Mouse (Mus musculus) limb, embryonic 14.5 days (tissue): ENCODE data around the gene Gm21887. TPM values are rescaled to one million over a fixed set of nuclear protein-coding genes. Genes with fewer than 3 reads are reported as not detected.
"Not testable (repeated sequence)": the region's sequence is repeated elsewhere in the genome, so short reads cannot be mapped to it uniquely, and the experiment has no call there.

Experiments used
- ATAC-seq: fragments of 200-750 bp; cut with Nextera tagmentation; 2 replicates; pipeline ENCODE4 v1.8.0; 2017; ENCODE audit warnings: low read depth, moderate number of reproducible peaks, moderate TSS enrichment; ENCODE audit not compliant: low FRiP score
- DNase-seq: peaks from one replicate; pipeline ENCODE4 v3.0.0-alpha.2; 2015; ENCODE audit warnings: low spot score
- H3K27ac ChIP-seq: fragments of 300-500 bp; sonication (generic); replicated peaks from 2 replicates; pipeline ENCODE4 v1.5.1; 2014; ENCODE audit warnings: low read depth, mild to moderate bottlenecking, low read length, moderate library complexity, mixed read lengths
- H3K27me3 ChIP-seq: fragments of 300-500 bp; sonication (generic); 2 replicates; pipeline ENCODE4 v1.6.1; 2014; ENCODE audit warnings: low read length, mixed read lengths; ENCODE audit not compliant: control insufficient read depth, insufficient read depth
- H3K36me3 ChIP-seq: fragments of 300-500 bp; sonication (generic); 2 replicates; pipeline ENCODE4 v1.6.1; 2014; ENCODE audit warnings: mild to moderate bottlenecking, low read length, moderate library complexity, mixed read lengths; ENCODE audit not compliant: control insufficient read depth, insufficient read depth
- H3K4me1 ChIP-seq: fragments of 300-500 bp; sonication (generic); 2 replicates; pipeline ENCODE4 v1.6.1; 2014; ENCODE audit warnings: antibody characterized with exemption, low read length, mixed read lengths; ENCODE audit not compliant: control insufficient read depth, insufficient read depth
- H3K4me2 ChIP-seq: fragments of 300-500 bp; sonication (generic); replicated peaks from 2 replicates; pipeline ENCODE4 v1.6.1; 2014; ENCODE audit warnings: low read depth, mild to moderate bottlenecking, low read length, moderate library complexity; ENCODE audit not compliant: severe bottlenecking
- H3K4me3 ChIP-seq: fragments of 300-500 bp; sonication (generic); replicated peaks from 2 replicates; pipeline ENCODE4 v1.5.1; 2014; ENCODE audit warnings: low read length
- H3K9ac ChIP-seq: fragments of 300-500 bp; sonication (generic); 2 replicates; pipeline ENCODE4 v1.6.1; 2014; ENCODE audit warnings: mild to moderate bottlenecking, low read depth, low read length, moderate library complexity; ENCODE audit not compliant: severe bottlenecking
- H3K9me3 ChIP-seq: fragments of 300-500 bp; sonication (generic); 2 replicates; pipeline ENCODE4 v1.6.1; 2016; ENCODE audit warnings: low read length; ENCODE audit not compliant: control insufficient read depth
- WGBS: fragments of 180-500 bp; shearing (Covaris S2); extraction: QIAGEN DNeasy Blood & Tissue Kit; methylation state at CpG from one replicate; pipeline ENCODE4 v1.1.7; 2014; 5-methylcytosine and 5-hydroxymethylcytosine counted together
- polyA plus RNA-seq, 2 experiments: library from polyadenylated mRNA; depleted of rRNA in 1 of 2; stranded (reverse) in 1 of 2; unstranded in 1 of 2; fragments of >200 nt; fragmentation: Nextera tagmentation in 1 of 2; extraction: Ambion mirVana in 1 of 2; gene quantifications; 2 replicates each; pipeline versions ENCODE4 v1.2.1 to v1.2.3; 2012 to 2014

The Gm21887 gene
- polyA plus RNA-seq, 2 experiments, result 187 to 580 TPM

- not testable (repeated sequence) for H3K9me3 ChIP-seq, H3K27ac ChIP-seq, H3K4me3 ChIP-seq, H3K4me2 ChIP-seq, DNase-seq, H3K27me3 ChIP-seq, H3K9ac ChIP-seq
- H3K36me3 ChIP-seq, result peaks cover 16% of the 10 kb centered on the region; the same call in 1 of the 2 replicates
- 0 out of 2 replicates have a peak, but pooled peaks have one; percentile 3 for ATAC-seq
- H3K4me1 ChIP-seq, result peaks cover 11% of the 10 kb centered on the region; the same call in 1 of the 2 replicates
- 58% methylated on average over 4 of the region's 4 CpGs for WGBS
Measured at GRCm38 (mm10) chrX:169974456-169974855, 35.0 kb upstream of the Gm21887 start.

- Histone ChIP-seq H3K4me1 (peaks cover 11% of the 10 kb centered on the region; the same call in 1 of the 2 replicates), H3K36me3 (peaks cover 19% of the 10 kb centered on the region; the same call in 1 of the 2 replicates)
- peak; percentile 45 for ATAC-seq
- WGBS, result 37% methylated on average over 6 of the region's 6 CpGs
- H3K9ac ChIP-seq, H3K27ac ChIP-seq, DNase-seq, H3K27me3 ChIP-seq, H3K4me3 ChIP-seq, H3K4me2 ChIP-seq, H3K9me3 ChIP-seq: not testable (repeated sequence)
Measured at GRCm38 (mm10) chrX:169974974-169975373, 34.5 kb upstream of the Gm21887 start.

- Histone ChIP-seq H3K36me3 (peaks cover 19% of the 10 kb centered on the region), H3K4me1 (peaks cover 11% of the 10 kb centered on the region; the same call in 1 of the 2 replicates)
- DNase-seq, H3K4me2 ChIP-seq, H3K27me3 ChIP-seq, H3K27ac ChIP-seq, H3K9ac ChIP-seq, H3K4me3 ChIP-seq, H3K9me3 ChIP-seq, ATAC-seq: not testable (repeated sequence)
- WGBS, result 72% methylated on average over 3 of the region's 3 CpGs
Measured at GRCm38 (mm10) chrX:169975681-169976131, 33.8 kb upstream of the Gm21887 start.

- ATAC-seq, H3K9me3 ChIP-seq: not testable (repeated sequence)
Measured at GRCm38 (mm10) chrX:169976340-169976739, 33.1 kb upstream of the Gm21887 start.

GRCm38 (mm10) chrX:169977856-169978435 lies 31.5 kb upstream of the Gm21887 start:
- WGBS, result 85% methylated on average over 7 of the region's 7 CpGs
- not testable (repeated sequence) for ATAC-seq, H3K9ac ChIP-seq, H3K4me3 ChIP-seq, DNase-seq, H3K9me3 ChIP-seq, H3K27ac ChIP-seq, H3K4me2 ChIP-seq, H3K27me3 ChIP-seq
- peaks cover 28% of the 10 kb centered on the region for H3K36me3 ChIP-seq
- H3K4me1 ChIP-seq, result peaks cover 11% of the 10 kb centered on the region; the same call in 1 of the 2 replicates

More at GRCm38 (mm10) chrX:169976340-169976739, 33.1 kb upstream of the Gm21887 start:
- Histone ChIP-seq H3K36me3 (peaks cover 19% of the 10 kb centered on the region), H3K4me1 (peaks cover 11% of the 10 kb centered on the region; the same call in 1 of the 2 replicates)
- not testable (repeated sequence) for H3K9ac ChIP-seq, H3K27ac ChIP-seq, H3K4me2 ChIP-seq, H3K27me3 ChIP-seq, DNase-seq, H3K4me3 ChIP-seq
- WGBS, result 76% methylated on average over 5 of the region's 5 CpGs

GRCm38 (mm10) chrX:169978436-169979381 lies 30.8 kb upstream of the Gm21887 start:
- not testable (repeated sequence) for ATAC-seq, H3K9me3 ChIP-seq, H3K27ac ChIP-seq, H3K4me3 ChIP-seq, H3K9ac ChIP-seq, H3K27me3 ChIP-seq, H3K4me2 ChIP-seq
- peak; percentile 62 for DNase-seq
- 65% methylated on average over 29 of the region's 29 CpGs for WGBS
- Histone ChIP-seq H3K36me3 (peaks cover 33% of the 10 kb centered on the region), H3K4me1 (peaks cover 11% of the 10 kb centered on the region; the same call in 1 of the 2 replicates)

GRCm38 (mm10) chrX:169979461-169980202 lies 29.8 kb upstream of the Gm21887 start:
- not testable (repeated sequence) for DNase-seq, ATAC-seq, H3K4me2 ChIP-seq, H3K27ac ChIP-seq, H3K27me3 ChIP-seq, H3K9ac ChIP-seq, H3K4me3 ChIP-seq
- WGBS, result 76% methylated on average over 20 of the region's 20 CpGs
- H3K36me3 ChIP-seq, result peaks cover 42% of the 10 kb centered on the region
- H3K4me1 ChIP-seq, result peaks cover 11% of the 10 kb centered on the region; the same call in 1 of the 2 replicates
- peaks cover 10% of the 10 kb centered on the region for H3K9me3 ChIP-seq
